In genomic region chr3:15426447-15426846, GRCm38 (mm10) we compare ENCODE assay signal across 31 mouse cellular contexts. TPM values are rescaled to one million over a fixed set of nuclear protein-coding genes. Genes with fewer than 3 reads are reported as not detected.
"Had no signal": no experiment of that assay in that cellular context is flagged by ENCODE, and none has a peak within 500 bp of the region (broad histone marks: within the 10 kb centered on the region; RNA-seq: fewer than 3 reads in every experiment).

Gene Sirpb1a, minus strand, starts transcription at chr3:15426520.

RNA-seq across cellular contexts. Expression of gene Sirpb1a, which starts in this region (rescaled TPM):
- total RNA-seq: gastrocnemius, adult 2 months; gastrocnemius, postnatal 10 days; gastrocnemius, postnatal 25 days; gastrocnemius, postnatal 4 days; heart, adult 2 months; heart, postnatal 14 days; heart, postnatal 36 days; hematopoietic stem cell, adult 5-6 weeks; hindbrain, postnatal 0 days; layer of hippocampus, adult 18-20 months; layer of hippocampus, adult 8-10 months; layer of hippocampus, postnatal 14 days; layer of hippocampus, postnatal 36 days; left cerebral cortex, adult 18-20 months; left cerebral cortex, adult 8-10 months; left cerebral cortex, postnatal 10 days; left cerebral cortex, postnatal 25 days; left cerebral cortex, postnatal 4 days had no signal
- polyA plus RNA-seq: frontal cortex, adult 2 months; heart, embryonic 11.5 days; heart, embryonic 13.5 days; heart, embryonic 15.5 days; hindbrain, embryonic 11.5 days; hindbrain, embryonic 13.5 days; hindbrain, embryonic 15.5 days; hindbrain, postnatal 0 days; intestine, embryonic 14.5 days; intestine, embryonic 16.5 days; kidney, embryonic 15.5 days; limb, embryonic 11.5 days; limb, embryonic 13.5 days; limb, embryonic 15.5 days had no signal
